Mouse (Mus musculus): ENCODE measurements around the gene Gpr156.

- no peak for TF ChIP-seq CTCF (IDR thresholded peaks at IDR 0.05; ENCODE audit: low read depth, low read length)
- TF ChIP-seq POLR2A (IDR thresholded peaks at IDR 0.05; ENCODE audit: borderline replicate concordance, low read depth, low read length) = no peak
These were observed 36.4 kb upstream of the Gpr156 start for GRCm38 (mm10) chr16:37879750-37880419.
